Mouse (Mus musculus) forebrain, postnatal 0 days (tissue): Measurements from ENCODE around the gene Myrf. TPM values are rescaled to one million over a fixed set of nuclear protein-coding genes. Genes with fewer than 3 reads are reported as not detected.

Experiments
- ATAC-seq: fragments of 200-750 bp; cut with Nextera tagmentation; 2 replicates; pipeline ENCODE4 v1.8.0; 2017; ENCODE audit warnings: mild to moderate bottlenecking, moderate library complexity
- DNase-seq: peaks from one replicate; pipeline ENCODE4 v3.0.0-alpha.2; 2015
- H3K27ac ChIP-seq: fragments of 300-500 bp; sonication (generic); 2 replicates; pipeline ENCODE4 v1.5.1; 2014; ENCODE audit warnings: low read depth, mild to moderate bottlenecking, antibody characterized with exemption, low read length, moderate library complexity, mixed read lengths
- H3K27me3 ChIP-seq: fragments of 300-500 bp; sonication (generic); 2 replicates; pipeline ENCODE4 v1.6.1; 2014; ENCODE audit warnings: mild to moderate bottlenecking, low read length, mixed read lengths; ENCODE audit not compliant: insufficient read depth
- H3K36me3 ChIP-seq: fragments of 300-500 bp; sonication (generic); 2 replicates; pipeline ENCODE4 v1.6.1; 2014; ENCODE audit warnings: mild to moderate bottlenecking, moderate library complexity; ENCODE audit not compliant: insufficient read depth
- H3K4me1 ChIP-seq: fragments of 300-500 bp; sonication (generic); 2 replicates; pipeline ENCODE4 v1.6.1; 2014; ENCODE audit warnings: antibody characterized with exemption; ENCODE audit not compliant: insufficient read depth
- H3K4me2 ChIP-seq: fragments of 300-500 bp; sonication (generic); 2 replicates; pipeline ENCODE4 v1.6.1; 2014; ENCODE audit warnings: low read depth, mild to moderate bottlenecking, moderate library complexity
- H3K4me3 ChIP-seq: fragments of 300-500 bp; sonication (generic); 2 replicates; pipeline ENCODE4 v1.5.1; 2014; ENCODE audit warnings: low read depth, low read length, mixed read lengths
- H3K9ac ChIP-seq: fragments of 300-500 bp; sonication (generic); 2 replicates; pipeline ENCODE4 v1.6.1; 2014; ENCODE audit warnings: mild to moderate bottlenecking
- H3K9me3 ChIP-seq: fragments of 300-500 bp; sonication (generic); 2 replicates; pipeline ENCODE4 v1.6.1; 2016; ENCODE audit warnings: low read length
- CTCF ChIP-seq: sonication (generic); IDR thresholded peaks from 2 replicates; pipeline ENCODE4 v1.5.1; 2016; ENCODE audit warnings: antibody characterized with exemption, control low read depth, low read depth
- WGBS: fragments of 180-500 bp; shearing (Covaris S2); extraction: QIAGEN DNeasy Blood & Tissue Kit; methylation state at CpG from one replicate; pipeline ENCODE4 v1.1.7; 2014; 5-methylcytosine and 5-hydroxymethylcytosine counted together
- polyA plus RNA-seq: library from polyadenylated mRNA; unstranded; fragments of >200 nt; fragmentation: Nextera tagmentation; extraction: Ambion mirVana; gene quantifications from 2 replicates; pipeline ENCODE4 v1.2.1, GENCODE M21; 2015
- total RNA-seq: library from RNA; depleted of rRNA; stranded (reverse); fragments of >200 nt; gene quantifications from 2 replicates; pipeline ENCODE4 v1.2.3, GENCODE M21; 2014

The Myrf gene
- total and polyA plus RNA-seq, 2 experiments from 2014 or later: 0.47 to 0.81 TPM

DNA sequence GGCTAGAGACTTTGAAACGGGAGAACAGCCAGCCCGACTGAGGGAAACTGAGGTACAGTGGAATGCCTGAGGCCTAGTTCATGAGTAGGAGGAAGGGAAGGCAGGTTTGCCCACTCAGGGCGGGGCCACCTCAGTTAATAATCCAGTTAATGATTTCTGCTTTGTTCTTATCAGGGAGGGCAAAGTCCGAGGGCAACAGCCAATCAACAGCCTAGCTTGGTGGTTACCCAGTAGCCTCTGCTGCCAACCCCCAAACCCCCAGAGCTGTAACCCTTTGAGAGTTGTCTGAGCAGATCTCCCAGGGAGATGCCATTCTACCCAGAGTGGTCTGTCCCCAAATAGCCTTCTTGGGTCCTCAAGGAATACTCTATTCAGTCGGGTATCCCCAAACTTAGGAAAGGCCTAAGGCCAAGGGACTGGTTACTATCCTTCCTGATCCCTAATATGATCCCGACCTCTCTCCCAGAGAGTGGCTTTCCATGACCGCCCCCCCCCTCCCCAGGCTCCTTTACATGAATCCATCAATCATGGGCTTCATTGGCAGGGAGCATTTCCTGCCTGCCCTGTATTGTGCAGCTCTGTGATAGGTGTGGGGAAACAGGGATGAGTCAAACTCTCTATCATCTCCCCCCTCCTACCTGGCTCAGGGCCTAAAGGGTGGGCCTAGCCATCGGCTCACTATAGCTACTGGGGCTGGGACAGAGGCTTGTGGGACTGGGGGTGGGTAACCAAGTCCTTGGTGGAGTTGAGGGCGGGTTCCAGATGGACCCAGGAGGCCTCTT, 4.6 kb downstream of the Myrf start:
- Histone ChIP-seq H3K9me3 (no peaks in the 10 kb centered on the region), H3K27ac (no peak overlapping the region), H3K27me3 (peaks cover 3% of the 10 kb centered on the region; the same call in 1 of the 2 replicates), H3K4me3 (no peak overlapping the region), H3K9ac (no peak overlapping the region), H3K4me2 (no peak overlapping the region), H3K36me3 (no peaks in the 10 kb centered on the region), H3K4me1 (no peaks in the 10 kb centered on the region)
- ATAC-seq (no peak), DNase-seq (no peak)
- 81% methylated on average over 9 of the region's 9 CpGs for WGBS
- no peak for TF ChIP-seq CTCF

DNA sequence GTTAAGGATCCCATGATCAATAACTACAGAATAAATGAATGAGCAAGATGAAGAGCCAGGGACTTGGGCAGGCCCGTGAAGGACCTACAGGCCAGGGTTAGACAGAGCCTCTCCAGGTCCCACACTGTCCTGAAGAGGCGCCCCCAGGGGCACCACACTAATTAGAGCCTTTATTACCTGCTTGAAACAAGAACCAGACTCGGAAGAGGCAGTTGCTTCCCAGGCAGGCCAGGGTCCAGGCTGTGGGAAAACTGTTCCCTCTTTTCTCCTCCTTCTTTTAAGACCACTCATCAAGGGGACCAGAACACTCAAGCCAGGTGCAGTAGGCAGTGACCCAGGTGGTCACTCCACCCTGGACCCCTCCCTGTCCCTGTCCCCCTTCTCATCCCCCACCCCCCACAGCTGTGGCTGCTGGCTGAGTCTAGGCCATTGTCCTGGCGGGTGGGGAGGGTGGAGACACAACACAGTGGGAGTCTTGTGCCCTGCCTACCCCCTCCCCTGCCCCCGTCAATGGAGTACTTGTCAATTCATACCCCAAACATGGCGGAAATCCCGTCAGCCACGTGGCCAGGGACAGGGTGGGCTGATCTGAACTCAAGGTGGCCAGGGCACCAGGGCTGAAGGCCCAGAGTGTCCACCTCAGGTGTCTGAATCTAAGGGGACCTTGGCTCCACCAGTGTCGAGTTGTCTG, 8.1 kb downstream of the Myrf start:
- 33% methylated on average over 9 of the region's 9 CpGs for WGBS
- ATAC-seq (no peak), DNase-seq (no peak)
- no peak overlapping the region for H3K9ac ChIP-seq
- H3K4me3 ChIP-seq: no peak overlapping the region
- no peaks in the 10 kb centered on the region; the same call in 1 of the 2 replicates for H3K27me3 ChIP-seq
- TF ChIP-seq CTCF: no peak
- H3K36me3 ChIP-seq: no peaks in the 10 kb centered on the region
- no peaks in the 10 kb centered on the region for H3K4me1 ChIP-seq
- H3K9me3 ChIP-seq: no peaks in the 10 kb centered on the region
- H3K27ac ChIP-seq: no peak overlapping the region
- H3K4me2 ChIP-seq: no peak overlapping the region

DNA sequence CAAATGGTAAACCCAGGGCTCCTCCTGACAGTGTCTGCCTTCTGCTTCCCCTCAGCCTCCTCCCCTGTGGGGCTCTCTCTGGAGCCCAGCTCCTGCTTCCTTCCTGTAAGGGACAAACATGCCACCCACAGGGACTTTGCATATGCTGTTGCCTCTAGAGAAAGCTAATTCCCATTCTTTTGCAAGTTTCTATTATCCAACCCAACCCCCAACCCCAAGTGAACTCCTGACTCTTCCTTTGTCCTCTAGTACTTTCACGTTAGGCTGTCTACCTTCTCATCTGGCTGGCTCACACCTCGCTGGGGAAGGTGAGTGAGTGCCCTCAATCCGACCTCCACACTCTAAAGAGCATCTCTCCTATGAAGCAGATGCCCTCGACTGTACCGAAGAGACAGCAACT, 8.7 kb downstream of the Myrf start:
- Histone ChIP-seq H3K36me3 (no peaks in the 10 kb centered on the region), H3K9me3 (no peaks in the 10 kb centered on the region), H3K4me1 (no peaks in the 10 kb centered on the region), H3K4me3 (no peak overlapping the region), H3K4me2 (no peak overlapping the region), H3K27ac (no peak overlapping the region), H3K9ac (no peak overlapping the region), H3K27me3 (no peaks in the 10 kb centered on the region; the same call in 1 of the 2 replicates)
- ATAC-seq: no peak
- WGBS: 12% methylated on average over 5 of the region's 5 CpGs
- DNase-seq: no peak
- no peak for TF ChIP-seq CTCF

DNA sequence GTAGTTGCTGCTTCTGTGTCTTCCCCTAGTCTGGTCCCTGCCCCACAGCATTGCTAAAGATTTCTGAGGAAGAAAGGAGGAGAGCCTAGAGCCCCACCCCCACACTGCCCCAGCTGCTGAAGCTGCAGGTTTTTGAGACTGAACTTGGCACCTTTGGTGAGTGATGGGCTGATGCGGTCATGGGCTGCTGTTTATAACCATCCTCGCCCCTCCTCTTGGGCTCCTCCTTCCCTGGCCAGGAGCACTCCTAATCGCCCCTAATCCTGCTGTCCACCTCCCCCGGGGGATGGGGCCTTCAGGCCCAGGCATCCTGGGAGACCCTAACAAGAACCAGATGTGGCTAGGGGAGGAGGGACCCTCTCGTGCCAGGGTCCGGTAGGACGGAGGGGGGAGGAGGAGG, 9.5 kb downstream of the Myrf start:
- Histone ChIP-seq H3K4me3 (no peak overlapping the region), H3K27ac (no peak overlapping the region), H3K9me3 (no peaks in the 10 kb centered on the region), H3K4me1 (no peaks in the 10 kb centered on the region), H3K27me3 (no peaks in the 10 kb centered on the region), H3K36me3 (no peaks in the 10 kb centered on the region), H3K4me2 (no peak overlapping the region), H3K9ac (no peak overlapping the region)
- DNase-seq (no peak), ATAC-seq (no peak)
- WGBS: 18% methylated on average over 7 of the region's 7 CpGs
- no peak for TF ChIP-seq CTCF

DNA sequence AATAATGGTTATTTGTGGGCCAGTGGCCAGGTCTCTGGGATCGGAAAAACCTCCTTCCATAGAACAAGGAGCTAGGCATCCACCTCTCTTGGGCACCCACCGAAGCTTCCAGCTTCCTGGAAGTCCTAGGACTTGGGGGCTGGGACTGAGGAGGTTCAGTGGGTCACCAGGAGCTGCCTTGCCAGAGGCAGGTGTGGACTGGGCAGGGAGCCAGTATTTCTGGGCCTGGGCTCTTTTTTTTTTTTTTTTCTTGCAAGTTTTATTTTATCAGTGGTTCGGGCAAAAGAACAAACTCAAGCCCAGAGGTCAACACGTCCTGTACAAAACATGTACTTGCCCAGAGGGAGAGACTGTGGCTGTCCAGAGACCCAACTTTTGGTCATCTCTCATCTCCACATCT, 14.8 kb downstream of the Myrf start:
- H3K9ac ChIP-seq: no peak overlapping the region
- H3K9me3 ChIP-seq: no peaks in the 10 kb centered on the region
- TF ChIP-seq CTCF: no peak
- no peak for ATAC-seq
- DNase-seq: no peak
- 79% methylated on average over 4 of the region's 4 CpGs for WGBS
- H3K27ac ChIP-seq: no peak overlapping the region
- H3K27me3 ChIP-seq: no peaks in the 10 kb centered on the region
- H3K4me2 ChIP-seq: no peak overlapping the region
- no peaks in the 10 kb centered on the region for H3K36me3 ChIP-seq
- H3K4me1 ChIP-seq: no peaks in the 10 kb centered on the region
- no peak overlapping the region for H3K4me3 ChIP-seq

DNA sequence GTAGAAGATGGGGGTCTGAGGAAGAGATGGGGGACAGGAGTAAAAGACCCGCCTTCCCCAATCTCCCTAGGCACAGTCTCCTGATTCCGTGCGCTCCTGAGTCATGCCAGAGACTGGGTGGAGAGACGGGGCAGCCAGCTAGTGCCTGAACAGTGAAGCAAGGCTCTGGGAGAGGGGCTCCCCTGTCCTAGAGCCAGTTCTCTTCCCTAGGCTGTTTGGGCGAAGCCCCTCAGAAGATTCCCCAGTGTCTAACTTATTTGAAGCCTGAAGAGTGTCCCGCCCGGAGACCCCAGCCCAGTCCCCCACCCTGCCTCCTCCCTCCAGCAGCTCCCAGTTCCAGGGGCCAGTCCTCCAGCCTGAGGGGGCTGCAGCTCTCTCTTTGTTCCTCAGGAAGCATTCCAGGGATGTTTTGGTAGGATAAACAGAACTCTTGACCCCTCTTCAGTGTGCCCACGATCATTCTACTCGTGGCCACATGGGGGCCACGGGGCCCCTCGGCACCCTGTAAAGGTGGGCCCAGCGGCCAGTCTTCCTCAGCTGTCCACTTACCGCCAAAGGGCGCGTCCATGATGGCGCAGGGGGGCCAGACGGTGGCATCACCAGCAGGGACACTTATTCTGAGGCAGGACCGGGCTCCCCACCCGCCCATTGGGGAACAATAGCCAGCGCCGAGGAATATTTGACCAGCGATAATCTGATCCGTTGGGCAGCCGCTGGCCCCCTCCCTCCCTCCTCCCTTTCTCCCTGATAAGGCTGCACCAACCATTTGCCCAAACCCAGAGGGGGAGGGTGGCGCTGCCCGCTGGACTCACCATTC, 15.7 kb downstream of the Myrf start:
- 39% methylated on average over 26 of the region's 26 CpGs for WGBS
- ATAC-seq: no peak
- H3K4me2 ChIP-seq: no peak overlapping the region

DNA sequence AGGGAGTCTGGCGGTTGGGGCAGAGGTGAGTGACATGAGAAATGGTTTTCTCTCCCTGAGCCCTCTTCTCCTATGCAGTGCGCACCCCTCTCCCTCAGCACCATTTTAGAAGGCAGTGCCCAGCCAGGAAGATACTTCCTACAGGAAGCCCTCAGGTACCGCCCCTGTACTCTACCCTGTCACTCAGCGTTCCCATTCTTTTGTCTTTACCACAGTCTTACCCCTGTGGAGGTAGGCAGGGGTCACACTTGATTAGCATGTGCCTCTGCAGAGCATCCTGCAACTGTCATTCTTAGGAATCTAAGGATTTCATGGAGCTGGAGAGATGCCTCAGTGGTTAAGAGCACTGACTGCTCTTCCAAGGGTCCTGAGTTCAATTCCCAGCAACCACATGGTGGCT, 17.0 kb downstream of the Myrf start:
- TF ChIP-seq CTCF: no peak
- no peak for ATAC-seq
- no peak for DNase-seq

More for the DNA sequence above, 15.7 kb downstream of the Myrf start:
- no peaks in the 10 kb centered on the region for H3K9me3 ChIP-seq
- no peak for DNase-seq
- no peaks in the 10 kb centered on the region for H3K36me3 ChIP-seq
- TF ChIP-seq CTCF: no peak
- H3K27me3 ChIP-seq: no peaks in the 10 kb centered on the region
- no peaks in the 10 kb centered on the region for H3K4me1 ChIP-seq
- H3K9ac ChIP-seq: no peak overlapping the region
- H3K27ac ChIP-seq: no peak overlapping the region
- no peak overlapping the region for H3K4me3 ChIP-seq

More for the DNA sequence above, 17.0 kb downstream of the Myrf start:
- no peak overlapping the region for H3K4me3 ChIP-seq
- H3K9ac ChIP-seq: no peak overlapping the region
- H3K27me3 ChIP-seq: no peaks in the 10 kb centered on the region
- H3K9me3 ChIP-seq: no peaks in the 10 kb centered on the region
- H3K36me3 ChIP-seq: no peaks in the 10 kb centered on the region
- H3K4me1 ChIP-seq: no peaks in the 10 kb centered on the region
- H3K27ac ChIP-seq: no peak overlapping the region
- 74% methylated on average over 4 of the region's 4 CpGs for WGBS
- no peak overlapping the region for H3K4me2 ChIP-seq
